10 mouse cellular contexts compared by ENCODE assay signal in genomic region chr19:23960831-23961447, GRCm38 (mm10).
DNase-seq lines count a peak whose midpoint lies in the region; ATAC-seq lines count a peak whose summit lies in the region.
"Had no signal": no experiment of that assay in that cellular context is flagged by ENCODE, and none has a peak within 500 bp of the region (broad histone marks: within the 10 kb centered on the region; RNA-seq: fewer than 3 reads in every experiment).

No protein-coding gene starts in this region.

- H3K4me2 ChIP-seq in embryonic facial prominence, embryonic 14.5 days (ENCODE audit: low read depth, low read length): 0 out of 2 replicates have a peak overlapping the region, but pooled peaks have one; percentile 4
- no peak overlapping the region for H3K4me2 ChIP-seq in kidney, embryonic 15.5 days
- no peak overlapping the region for H3K4me2 ChIP-seq in hindbrain, embryonic 12.5 days (replicated peaks)
- no peak overlapping the region for H3K4me2 ChIP-seq in midbrain, embryonic 16.5 days (ENCODE audit: low read length)
- H3K4me2 ChIP-seq: embryonic facial prominence, embryonic 13.5 days; liver, embryonic 13.5 days had no signal

- no peak for ATAC-seq in embryonic facial prominence, embryonic 14.5 days (ENCODE audit: low read depth)
- ATAC-seq in kidney, embryonic 15.5 days (replicated peaks; ENCODE audit: low FRiP score): no peak
- peak; percentile 44 for ATAC-seq in hindbrain, embryonic 12.5 days (ENCODE audit: low FRiP score)
- ATAC-seq in midbrain, embryonic 16.5 days: peak; percentile 12

- WGBS in embryonic facial prominence, embryonic 14.5 days: 79% methylated on average over 6 of the region's 6 CpGs
- 80% methylated on average over 6 of the region's 6 CpGs for whole genome bisulfite sequencing in embryonic facial prominence, embryonic 10.5 days
- 76% methylated on average over 6 of the region's 6 CpGs for WGBS in kidney, embryonic 15.5 days
- WGBS in hindbrain, embryonic 12.5 days: 64% methylated on average over 6 of the region's 6 CpGs
- WGBS in midbrain, embryonic 16.5 days: 75% methylated on average over 6 of the region's 6 CpGs

- no peaks in the 10 kb centered on the region for H3K36me3 ChIP-seq in embryonic facial prominence, embryonic 14.5 days (ENCODE audit: control insufficient read depth, insufficient read depth, low read length)
- no peaks in the 10 kb centered on the region for H3K36me3 ChIP-seq in embryonic facial prominence, embryonic 10.5 days (replicated peaks)
- H3K36me3 ChIP-seq in kidney, embryonic 15.5 days: no peaks in the 10 kb centered on the region
- no peaks in the 10 kb centered on the region for H3K36me3 ChIP-seq in hindbrain, embryonic 12.5 days
- H3K36me3 ChIP-seq in midbrain, embryonic 16.5 days (ENCODE audit: control insufficient read depth, insufficient read depth, low read length): no peaks in the 10 kb centered on the region
- H3K36me3 ChIP-seq: embryonic facial prominence, embryonic 13.5 days; liver, embryonic 13.5 days had no signal

- no peaks in the 10 kb centered on the region for H3K27me3 ChIP-seq in embryonic facial prominence, embryonic 14.5 days (replicated peaks; ENCODE audit: control insufficient read depth, insufficient read depth, low read length)
- H3K27me3 ChIP-seq in embryonic facial prominence, embryonic 10.5 days (replicated peaks; ENCODE audit: low read depth, poor library complexity, severe bottlenecking): no peaks in the 10 kb centered on the region
- no peaks in the 10 kb centered on the region for H3K27me3 ChIP-seq in kidney, embryonic 15.5 days
- H3K27me3 ChIP-seq in hindbrain, embryonic 12.5 days: no peaks in the 10 kb centered on the region
- no peaks in the 10 kb centered on the region for H3K27me3 ChIP-seq in midbrain, embryonic 16.5 days (ENCODE audit: control insufficient read depth, insufficient read depth, low read depth, low read length)
- H3K27me3 ChIP-seq: embryonic facial prominence, embryonic 13.5 days; liver, embryonic 13.5 days had no signal

- no peak overlapping the region for H3K27ac ChIP-seq in embryonic facial prominence, embryonic 14.5 days (replicated peaks; ENCODE audit: low read depth, low read length)
- no peak overlapping the region for H3K27ac ChIP-seq in embryonic facial prominence, embryonic 10.5 days (replicated peaks)
- H3K27ac ChIP-seq in kidney, embryonic 15.5 days: 0 out of 2 replicates have a peak overlapping the region, but pooled peaks have one; percentile 22
- peak overlapping the region; percentile 62 for H3K27ac ChIP-seq in hindbrain, embryonic 12.5 days
- peak overlapping the region; percentile 61 for H3K27ac ChIP-seq in midbrain, embryonic 16.5 days (ENCODE audit: low read length)
- H3K27ac ChIP-seq: embryonic facial prominence, embryonic 13.5 days; liver, embryonic 13.5 days had no signal

- H3K9me3 ChIP-seq in embryonic facial prominence, embryonic 14.5 days (ENCODE audit: control insufficient read depth, low read length): peaks cover 7% of the 10 kb centered on the region; the same call in 1 of the 2 replicates
- no peaks in the 10 kb centered on the region for H3K9me3 ChIP-seq in embryonic facial prominence, embryonic 10.5 days
- no peaks in the 10 kb centered on the region for H3K9me3 ChIP-seq in kidney, embryonic 15.5 days (replicated peaks)
- no peaks in the 10 kb centered on the region for H3K9me3 ChIP-seq in hindbrain, embryonic 12.5 days (replicated peaks)
- H3K9me3 ChIP-seq in midbrain, embryonic 16.5 days (replicated peaks; ENCODE audit: control insufficient read depth, low read length, poor library complexity, severe bottlenecking): no peaks in the 10 kb centered on the region
- H3K9me3 ChIP-seq: embryonic facial prominence, embryonic 13.5 days; liver, embryonic 13.5 days had no signal

- H3K9ac ChIP-seq in embryonic facial prominence, embryonic 14.5 days (ENCODE audit: low read depth, low read length): no peak overlapping the region
- H3K9ac ChIP-seq in kidney, embryonic 15.5 days: no peak overlapping the region
- H3K9ac ChIP-seq in hindbrain, embryonic 12.5 days: 0 out of 2 replicates have a peak overlapping the region, but pooled peaks have one; percentile 13
- H3K9ac ChIP-seq in midbrain, embryonic 16.5 days (ENCODE audit: low read depth, low read length): 0 out of 2 replicates have a peak overlapping the region, but pooled peaks have one; percentile 10
- H3K9ac ChIP-seq: embryonic facial prominence, embryonic 13.5 days; liver, embryonic 13.5 days had no signal

- 0 out of 2 replicates have a peak, but pooled peaks cover 5% of the 10 kb centered on the region for H3K4me1 ChIP-seq in embryonic facial prominence, embryonic 14.5 days (ENCODE audit: control insufficient read depth, insufficient read depth, low read length)
- H3K4me1 ChIP-seq in embryonic facial prominence, embryonic 10.5 days: peaks cover 29% of the 10 kb centered on the region
- H3K4me1 ChIP-seq in kidney, embryonic 15.5 days: peaks cover 37% of the 10 kb centered on the region
- peaks cover 27% of the 10 kb centered on the region for H3K4me1 ChIP-seq in hindbrain, embryonic 12.5 days
- H3K4me1 ChIP-seq in midbrain, embryonic 16.5 days (ENCODE audit: control insufficient read depth, insufficient read depth, low read length): peaks cover 9% of the 10 kb centered on the region; the same call in 1 of the 2 replicates
- H3K4me1 ChIP-seq: liver, embryonic 13.5 days had no signal

- DNase-seq in embryonic facial prominence, embryonic 14.5 days (ENCODE audit: low spot score): no peak
- no peak for DNase-seq in embryonic facial prominence, embryonic 10.5 days (ENCODE audit: low spot score)
- no peak for DNase-seq in kidney, adult 8-10 months
- DNase-seq in frontal cortex, postnatal 10 days (ENCODE audit: low spot score in 2 of 2): no peak
- DNase-seq in right cerebral cortex, postnatal 36 days (ENCODE audit: low spot score in 2 of 2): no peak

- no peak overlapping the region for H3K4me3 ChIP-seq in embryonic facial prominence, embryonic 14.5 days (ENCODE audit: low read depth, low read length)
- H3K4me3 ChIP-seq in embryonic facial prominence, embryonic 10.5 days: no peak overlapping the region
- H3K4me3 ChIP-seq in kidney, embryonic 15.5 days (replicated peaks): no peak overlapping the region
- no peak overlapping the region for H3K4me3 ChIP-seq in hindbrain, embryonic 12.5 days
- H3K4me3 ChIP-seq in midbrain, embryonic 16.5 days (ENCODE audit: low read depth, low read length): no peak overlapping the region
- H3K4me3 ChIP-seq: embryonic facial prominence, embryonic 13.5 days; liver, embryonic 13.5 days had no signal

Comparison
In these comparisons a context has a peak if more than half of its experiments do, and no peak if none do; other contexts are left out.
1. ATAC-seq: peak in hindbrain, embryonic 12.5 days (single experiment) and midbrain, embryonic 16.5 days (single experiment); none in embryonic facial prominence, embryonic 14.5 days (single experiment) and kidney, embryonic 15.5 days (single experiment).
2. H3K27ac ChIP-seq: peak in kidney, embryonic 15.5 days (single experiment), hindbrain, embryonic 12.5 days (single experiment) and midbrain, embryonic 16.5 days (single experiment); none in embryonic facial prominence, embryonic 14.5 days (single experiment) and embryonic facial prominence, embryonic 10.5 days (single experiment).
3. H3K9ac ChIP-seq: peak in hindbrain, embryonic 12.5 days (single experiment) and midbrain, embryonic 16.5 days (single experiment); none in embryonic facial prominence, embryonic 14.5 days (single experiment) and kidney, embryonic 15.5 days (single experiment).